Mouse (Mus musculus) ovary, adult 18-20 months (tissue): Measurements from ENCODE around the gene Hgf.
A peak's percentile ranks its signal among the peaks of the same experiment; 100 is the strongest.

Experiments used
- DNase-seq: peaks from one replicate; pipeline ENCODE4 v3.0.0; 2022; ENCODE audit warnings: low spot score, mixed read lengths

Hgf gene

GRCm38 (mm10) chr5:16553304-16554047, at the start of gene Hgf:
Gene Hgf, plus strand, starts transcription at chr5:16553495.
- peak; percentile 25 for DNase-seq

DNA sequence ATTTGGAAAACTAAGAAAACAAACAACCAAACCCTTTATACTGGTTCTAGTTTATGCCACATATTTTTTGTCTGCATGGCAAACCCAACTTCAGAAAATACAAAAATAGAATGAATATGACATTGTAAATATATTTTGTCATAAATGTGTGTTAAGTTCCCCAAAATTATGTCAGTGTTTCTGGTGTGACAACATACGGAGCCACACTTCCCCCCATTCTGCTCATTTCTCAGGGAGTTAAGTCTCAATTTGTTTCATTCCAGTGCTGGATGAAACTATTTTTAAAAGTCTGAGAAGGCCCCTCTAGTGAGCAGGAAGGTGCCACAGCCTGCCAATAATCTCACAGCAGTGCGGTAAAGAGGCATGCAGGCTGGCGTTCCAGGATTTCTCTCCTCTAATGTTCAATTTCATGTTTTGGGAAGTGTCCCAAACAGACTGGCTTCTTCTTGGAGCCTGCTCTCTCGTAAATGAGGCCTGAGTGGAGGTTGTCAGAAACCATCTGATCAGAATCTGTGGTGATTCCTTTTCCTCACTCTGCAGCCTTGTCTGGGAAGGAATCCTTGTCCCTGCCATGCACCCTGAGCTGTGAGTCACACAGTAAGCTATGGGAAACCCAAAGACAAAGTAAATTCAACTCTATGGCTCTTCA, 46.5 kb upstream of the Hgf start:
- no peak for DNase-seq

- DNase-seq, result no peak
These were observed 21.5 kb upstream of the Hgf start for GRCm38 (mm10) chr5:16531619-16532277.

GRCm38 (mm10) chr5:16538067-16538466, 15.2 kb upstream of the Hgf start:
- no peak for DNase-seq

DNA sequence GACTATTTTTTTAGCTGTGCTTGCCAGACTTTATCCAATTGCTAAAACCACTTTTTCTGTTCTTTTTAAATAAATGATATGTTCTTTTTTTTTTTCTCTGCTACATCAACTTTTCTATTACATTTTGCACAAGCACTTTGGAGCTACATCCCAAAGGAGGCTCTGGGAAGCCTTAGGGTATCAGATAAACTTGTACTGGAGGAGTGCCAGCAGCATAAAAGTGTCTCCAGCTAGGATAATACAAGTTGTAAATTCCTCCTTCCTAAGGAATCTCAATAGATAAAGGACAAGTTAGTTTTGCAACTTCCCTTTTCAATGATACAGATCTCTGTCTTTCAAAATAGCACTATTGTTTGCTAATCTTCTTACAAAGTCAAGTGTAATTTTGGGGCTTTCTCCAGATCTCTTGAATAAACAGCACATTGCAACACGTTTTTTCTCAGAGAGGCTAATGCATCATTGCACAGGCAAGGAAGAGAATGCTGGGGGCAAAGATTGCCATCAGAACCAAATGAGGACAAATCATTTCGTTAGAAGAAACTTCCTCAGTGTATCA, 11.7 kb upstream of the Hgf start:
- no peak for DNase-seq

- no peak for DNase-seq
These were observed 5.8 kb upstream of the Hgf start for GRCm38 (mm10) chr5:16547490-16547889.

GRCm38 (mm10) chr5:16552647-16553046, 648 bp upstream of the Hgf start:
- no peak for DNase-seq

GRCm38 (mm10) chr5:16560247-16560646, 7.0 kb downstream of the Hgf start:
- DNase-seq, result no peak

- peak; percentile 17 for DNase-seq
These were observed 15.7 kb downstream of the Hgf start for GRCm38 (mm10) chr5:16568997-16569396.

GRCm38 (mm10) chr5:16577882-16578742, 24.8 kb downstream of the Hgf start:
- DNase-seq, result no peak

- no peak for DNase-seq
These were observed 42.4 kb downstream of the Hgf start for GRCm38 (mm10) chr5:16595699-16596098.

DNA sequence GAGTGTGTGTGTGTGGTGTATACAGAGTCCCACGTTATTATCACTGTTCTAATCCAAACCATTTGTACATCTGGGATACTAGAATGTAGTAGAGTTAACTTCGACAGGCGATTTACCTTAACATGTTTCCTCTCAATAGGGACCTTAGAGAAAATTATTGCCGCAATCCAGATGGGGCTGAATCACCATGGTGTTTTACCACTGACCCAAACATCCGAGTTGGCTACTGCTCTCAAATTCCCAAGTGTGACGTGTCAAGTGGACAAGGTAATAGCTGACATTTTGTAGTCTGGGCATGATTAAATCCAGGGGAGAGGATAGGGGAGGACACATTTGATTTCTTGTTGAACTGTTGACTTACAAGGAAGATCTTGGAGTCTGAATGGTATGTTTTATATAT, 44.7 kb downstream of the Hgf start:
- DNase-seq, result no peak

- DNase-seq, result no peak
These were observed 48.2 kb downstream of the Hgf start for GRCm38 (mm10) chr5:16601463-16601862.

DNA sequence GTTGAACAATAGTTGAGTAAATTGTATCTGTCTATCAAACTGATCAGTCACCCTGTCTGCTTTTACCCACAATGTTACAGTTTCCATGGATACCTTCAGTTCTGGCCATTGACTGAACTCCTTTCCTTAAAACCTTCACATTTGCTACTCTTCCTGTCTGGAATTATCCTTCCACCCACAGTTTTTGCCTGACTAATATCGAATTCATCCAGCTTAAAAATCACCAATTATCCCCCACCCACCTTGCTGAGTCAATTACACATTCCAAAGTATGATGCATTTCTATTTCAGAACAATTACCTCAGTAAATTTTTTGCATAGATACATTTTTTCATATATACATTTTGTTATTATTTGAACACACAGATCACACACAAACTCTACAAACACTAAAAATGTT, 79.7 kb downstream of the Hgf start:
- DNase-seq, result no peak

- no peak for DNase-seq
These were observed 93.1 kb downstream of the Hgf start for GRCm38 (mm10) chr5:16646417-16646816.

GRCm38 (mm10) chr5:16647701-16648100, 94.4 kb downstream of the Hgf start:
- no peak for DNase-seq

DNA sequence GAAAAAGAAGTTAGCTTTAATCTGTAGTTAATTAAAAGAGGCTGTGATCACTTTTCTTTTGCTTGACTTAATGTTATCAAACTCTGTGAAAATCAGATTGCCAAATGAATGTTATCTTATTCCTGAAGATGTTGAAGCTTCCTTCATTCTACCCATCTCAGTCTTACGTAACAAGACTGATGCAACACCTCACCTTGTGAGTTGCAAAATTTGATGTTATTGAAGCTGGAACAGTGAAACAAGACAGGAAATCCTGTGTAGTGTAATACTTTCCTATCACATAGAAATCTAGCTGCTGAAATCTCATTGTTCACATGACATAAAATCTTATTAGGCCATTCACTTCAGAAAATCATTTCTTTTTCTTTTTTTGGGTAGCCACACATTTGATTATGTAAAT, 96.9 kb downstream of the Hgf start:
- no peak for DNase-seq

- no peak for DNase-seq
These were observed 100.7 kb downstream of the Hgf start for GRCm38 (mm10) chr5:16654022-16654421.
